In the genomic region with DNA sequence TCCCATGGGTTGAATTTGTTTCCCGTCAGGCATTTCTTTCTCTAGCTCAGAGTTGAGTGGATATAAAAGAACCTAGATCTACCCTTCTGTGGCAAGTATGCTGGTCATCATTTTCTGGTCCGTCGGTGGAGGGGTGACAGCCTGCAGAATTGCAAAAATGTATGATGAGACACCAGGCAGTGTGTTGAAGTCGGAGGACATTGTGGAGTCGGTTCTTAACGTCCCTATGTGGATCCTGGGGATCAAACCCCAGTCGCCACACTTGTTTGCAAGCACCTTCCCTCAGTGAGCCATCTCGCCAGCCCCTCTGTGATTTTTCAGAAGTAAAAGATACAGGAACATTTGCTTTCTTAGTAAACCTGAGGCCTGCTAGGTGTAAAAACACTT, we compare ENCODE assay signal across 8 mouse cellular contexts. TPM values are rescaled to one million over a fixed set of nuclear protein-coding genes. Genes with fewer than 3 reads are reported as not detected.
A peak's percentile ranks its signal among the peaks of the same experiment; 100 is the strongest.
DNase-seq lines count a peak whose midpoint lies in the region; ATAC-seq and TF ChIP-seq lines count a peak whose summit lies in the region.

No protein-coding gene starts in this region.

- H3K36me3 ChIP-seq in lung, embryonic 16.5 days (ENCODE audit: control insufficient read depth, insufficient read depth, low read length) = peaks cover 13% of the 10 kb centered on the region
- peaks cover 10% of the 10 kb centered on the region for H3K36me3 ChIP-seq in limb, embryonic 11.5 days (ENCODE audit: control insufficient read depth, insufficient read depth, low read length)
- peaks cover 17% of the 10 kb centered on the region for H3K36me3 ChIP-seq in small intestine, adult 2 months (ENCODE audit: control insufficient read depth, insufficient read depth, low read length)

- no peak for TF ChIP-seq CTCF in embryonic fibroblast, embryonic 13.5 days (IDR thresholded peaks at IDR 0.05; ENCODE audit: borderline replicate concordance, insufficient read depth, low read length)
- TF ChIP-seq CTCF in small intestine, adult 2 months (IDR thresholded peaks at IDR 0.05; ENCODE audit: extremely low read depth, insufficient read length, insufficient replicate concordance, low read depth, low read length) = no peak

- no peak for ATAC-seq in lung, embryonic 16.5 days (ENCODE audit: low read depth)
- no peak for ATAC-seq in limb, embryonic 11.5 days (ENCODE audit: insufficient number of reproducible peaks, low FRiP score, low TSS enrichment, low read depth)

- DNase-seq in lung, adult 18-20 months = no peak
- DNase-seq in limb, embryonic 11.5 days (ENCODE audit: low spot score) = peak; percentile 54
- no peak for DNase-seq in layer of hippocampus, postnatal 25 days (ENCODE audit: extremely low spot score in 1 of 2, low spot score in 1 of 2)
- DNase-seq in left cerebral cortex, postnatal 14 days (ENCODE audit: low spot score in 2 of 2) = no peak
- DNase-seq in frontal cortex, postnatal 10 days (ENCODE audit: low spot score in 2 of 2) = no peak

- peak overlapping the region; percentile 97 for H3K27ac ChIP-seq in lung, embryonic 16.5 days (ENCODE audit: low read length)
- peak overlapping the region; percentile 80 for H3K27ac ChIP-seq in embryonic fibroblast, embryonic 13.5 days (ENCODE audit: insufficient read depth, low read length)
- peak overlapping the region; percentile 96 for H3K27ac ChIP-seq in limb, embryonic 11.5 days (replicated peaks; ENCODE audit: low read depth, low read length)
- H3K27ac ChIP-seq in small intestine, adult 2 months (ENCODE audit: insufficient read depth, low read depth, low read length) = peak overlapping the region; percentile 90

- peak overlapping the region; percentile 88 for H3K9ac ChIP-seq in lung, embryonic 16.5 days (ENCODE audit: low read length)
- peak overlapping the region; percentile 81 for H3K9ac ChIP-seq in limb, embryonic 11.5 days (ENCODE audit: low read length)

- intact Hi-C loops in left cerebral cortex, postnatal 14 days (cut with DNase I) = loop anchor here (5.0 kb wide), 2 partner anchors 39 to 99 kb away; a partner anchor contains a TSS

- H3K27me3 ChIP-seq in lung, embryonic 16.5 days (ENCODE audit: control insufficient read depth, insufficient read depth, low read depth, low read length) = no peaks in the 10 kb centered on the region
- H3K27me3 ChIP-seq in limb, embryonic 11.5 days (ENCODE audit: control insufficient read depth, insufficient read depth, low read length) = no peaks in the 10 kb centered on the region
- no peaks in the 10 kb centered on the region for H3K27me3 ChIP-seq in small intestine, adult 2 months (ENCODE audit: control insufficient read depth, insufficient read depth, low read length)

- H3K4me1 ChIP-seq in lung, embryonic 16.5 days (replicated peaks; ENCODE audit: control insufficient read depth, insufficient read depth, low read length) = peaks cover 33% of the 10 kb centered on the region
- peaks cover 10% of the 10 kb centered on the region for H3K4me1 ChIP-seq in embryonic fibroblast, embryonic 13.5 days (ENCODE audit: control insufficient read depth, insufficient read depth, low read length)
- 0 out of 2 replicates have a peak, but pooled peaks cover 3% of the 10 kb centered on the region for H3K4me1 ChIP-seq in limb, embryonic 11.5 days (ENCODE audit: control insufficient read depth, insufficient read depth, low read length)
- peaks cover 19% of the 10 kb centered on the region for H3K4me1 ChIP-seq in small intestine, adult 2 months (ENCODE audit: control insufficient read depth, insufficient read depth, insufficient read length, low read length)

- 5% methylated on average over 8 of the region's 8 CpGs for WGBS in lung, embryonic 16.5 days
- WGBS in limb, embryonic 11.5 days = 8% methylated on average over 8 of the region's 8 CpGs
- 7% methylated on average over 8 of the region's 8 CpGs for WGBS in small intestine, adult 2 months

- peak overlapping the region; percentile 83 for H3K4me2 ChIP-seq in lung, embryonic 16.5 days (ENCODE audit: low read depth, low read length)
- peak overlapping the region; percentile 57 for H3K4me2 ChIP-seq in limb, embryonic 11.5 days (ENCODE audit: low read depth, severe bottlenecking)

- peak overlapping the region; percentile 80 for H3K4me3 ChIP-seq in lung, embryonic 16.5 days (ENCODE audit: low read length)
- H3K4me3 ChIP-seq in embryonic fibroblast, embryonic 13.5 days (ENCODE audit: insufficient read depth, low read length) = peak overlapping the region; percentile 77
- peak overlapping the region; percentile 75 for H3K4me3 ChIP-seq in limb, embryonic 11.5 days (ENCODE audit: low read depth, low read length)
- peak overlapping the region; percentile 99 for H3K4me3 ChIP-seq in small intestine, adult 2 months (ENCODE audit: low read depth, low read length)

- TF ChIP-seq POLR2A in embryonic fibroblast, embryonic 13.5 days (IDR thresholded peaks at IDR 0.05; ENCODE audit: low read depth, low read length) = no peak
- no peak for TF ChIP-seq POLR2A in small intestine, adult 2 months (IDR thresholded peaks at IDR 0.05; ENCODE audit: low read depth, low read length)

- H3K9me3 ChIP-seq in lung, embryonic 16.5 days (ENCODE audit: control insufficient read depth, low read length) = no peaks in the 10 kb centered on the region
- H3K9me3 ChIP-seq in limb, embryonic 11.5 days (ENCODE audit: control insufficient read depth, low read length) = no peaks in the 10 kb centered on the region

RNA-seq across cellular contexts. Expression of a gene that starts 5.5 kb away (rescaled TPM):
- 0.23 and 0.26 TPM in 2 replicates for polyA plus RNA-seq in lung, embryonic 16.5 days (2015; fragmentation: Nextera tagmentation; extraction: Ambion mirVana)
- polyA plus RNA-seq in embryonic fibroblast, embryonic 13.5 days (2011; ENCODE audit: insufficient read length, low read depth, missing spikeins) = 4.1 and 4.4 TPM in 2 replicates
- polyA plus RNA-seq in limb, embryonic 11.5 days (2014; fragmentation: Nextera tagmentation; extraction: Ambion mirVana) = 0.52 and 0.62 TPM in 2 replicates
- polyA plus RNA-seq in small intestine, adult 2 months (2012; rRNA removed) = 0.43 and 0.48 TPM in 2 replicates
- 1 to 10 TPM; 1.3 to 2.3 TPM for total RNA-seq in layer of hippocampus, postnatal 25 days (2021)
- total RNA-seq in left cerebral cortex, postnatal 14 days (2021) = 1 to 10 TPM; 1.1 to 2.2 TPM

RNA-seq across cellular contexts. Expression of a gene that starts 27.2 kb away (rescaled TPM):
- polyA plus RNA-seq in lung, embryonic 16.5 days (2015; fragmentation: Nextera tagmentation; extraction: Ambion mirVana) = 92.6 and 102 TPM in 2 replicates
- 151 and 179 TPM in 2 replicates for polyA plus RNA-seq in embryonic fibroblast, embryonic 13.5 days (2011; ENCODE audit: insufficient read length, low read depth, missing spikeins)
- 170 and 176 TPM in 2 replicates for polyA plus RNA-seq in limb, embryonic 11.5 days (2014; fragmentation: Nextera tagmentation; extraction: Ambion mirVana)
- 58.6 and 69.4 TPM in 2 replicates for polyA plus RNA-seq in small intestine, adult 2 months (2012; rRNA removed)
- total RNA-seq in layer of hippocampus, postnatal 25 days (2021) = 10 to 100 TPM; 45.5 to 55.2 TPM
- 10 to 100 TPM; 45.6 to 48.6 TPM for total RNA-seq in left cerebral cortex, postnatal 14 days (2021)
